Mouse (Mus musculus): ENCODE data around the gene Anks1b. TPM values are rescaled to one million over a fixed set of nuclear protein-coding genes. Genes with fewer than 3 reads are reported as not detected.

Anks1b gene
- polyA plus RNA-seq, 1 experiment from 2014 or later, result 0.71 TPM

- no peaks in the 10 kb centered on the region for H3K4me1 ChIP-seq (ENCODE audit: control insufficient read depth, insufficient read depth, low read length)
- no peak overlapping the region for H3K4me3 ChIP-seq (ENCODE audit: low read length)
- no peak for ATAC-seq
- H3K9me3 ChIP-seq (ENCODE audit: control insufficient read depth, low read length), result no peaks in the 10 kb centered on the region
- no peaks in the 10 kb centered on the region for H3K27me3 ChIP-seq (replicated peaks; ENCODE audit: control insufficient read depth, insufficient read depth, low read length)
- 72% methylated on average over 1 of the region's 1 CpGs for WGBS
- no peak overlapping the region for H3K9ac ChIP-seq (ENCODE audit: low read depth, low read length)
- no peak overlapping the region for H3K4me2 ChIP-seq (ENCODE audit: low read depth, low read length)
- no peaks in the 10 kb centered on the region for H3K36me3 ChIP-seq (ENCODE audit: control insufficient read depth, insufficient read depth, low read length)
- no peak overlapping the region for H3K27ac ChIP-seq (ENCODE audit: low read length)
These were observed 413.3 kb downstream of the Anks1b start for GRCm38 (mm10) chr10:90286589-90286988.

DNA sequence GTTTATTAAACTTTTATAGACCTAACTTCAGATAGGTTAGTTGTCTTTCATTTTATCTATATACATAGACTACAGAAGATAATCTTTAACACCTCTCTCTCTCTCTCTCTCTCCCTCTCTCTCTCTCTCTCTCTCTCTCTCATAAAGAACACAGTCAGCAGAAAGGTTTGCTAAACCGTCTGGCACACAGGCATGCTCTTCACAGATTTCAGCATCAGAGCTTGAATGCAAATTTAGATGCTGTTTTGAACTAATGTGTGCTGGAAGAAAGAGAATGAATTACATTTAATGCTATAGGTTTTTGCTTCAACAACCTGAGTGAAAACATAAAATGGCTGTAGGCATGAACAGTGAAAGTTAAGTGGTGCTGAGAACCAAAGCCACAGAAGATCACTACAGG, 429.9 kb downstream of the Anks1b start:
- no peak overlapping the region for H3K4me3 ChIP-seq (ENCODE audit: low read length)
- no peak for ATAC-seq
- H3K36me3 ChIP-seq (ENCODE audit: control insufficient read depth, insufficient read depth, low read length), result no peaks in the 10 kb centered on the region
- H3K27ac ChIP-seq (ENCODE audit: low read length), result no peak overlapping the region
- H3K4me2 ChIP-seq (ENCODE audit: low read depth, low read length), result no peak overlapping the region
- H3K4me1 ChIP-seq (ENCODE audit: control insufficient read depth, insufficient read depth, low read length), result no peaks in the 10 kb centered on the region
- 60% methylated on average over 1 of the region's 1 CpGs for WGBS
- no peaks in the 10 kb centered on the region for H3K27me3 ChIP-seq (replicated peaks; ENCODE audit: control insufficient read depth, insufficient read depth, low read length)
- H3K9ac ChIP-seq (ENCODE audit: low read depth, low read length), result no peak overlapping the region
- H3K9me3 ChIP-seq (ENCODE audit: control insufficient read depth, low read length), result no peaks in the 10 kb centered on the region

DNA sequence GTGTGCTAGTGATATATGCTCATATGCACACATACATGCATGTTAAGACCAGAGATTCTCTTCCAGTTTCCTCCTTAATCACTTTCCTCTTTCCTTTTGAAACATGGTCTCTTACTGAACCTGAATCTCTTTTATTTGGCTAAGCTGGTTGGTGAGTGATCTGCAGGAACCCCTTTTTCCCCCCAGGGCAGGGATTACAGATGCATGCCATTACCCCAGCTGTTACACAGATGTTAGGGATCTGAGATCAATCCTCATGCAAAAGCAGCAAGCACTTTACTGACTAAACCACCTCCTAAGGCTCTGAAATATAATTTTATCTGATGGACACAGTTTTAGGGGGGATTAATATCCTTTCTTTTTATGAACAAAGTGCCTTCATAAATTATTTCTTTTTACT, 432.8 kb downstream of the Anks1b start:
- no peak overlapping the region for H3K4me3 ChIP-seq (ENCODE audit: low read length)
- no peak for ATAC-seq

DNA sequence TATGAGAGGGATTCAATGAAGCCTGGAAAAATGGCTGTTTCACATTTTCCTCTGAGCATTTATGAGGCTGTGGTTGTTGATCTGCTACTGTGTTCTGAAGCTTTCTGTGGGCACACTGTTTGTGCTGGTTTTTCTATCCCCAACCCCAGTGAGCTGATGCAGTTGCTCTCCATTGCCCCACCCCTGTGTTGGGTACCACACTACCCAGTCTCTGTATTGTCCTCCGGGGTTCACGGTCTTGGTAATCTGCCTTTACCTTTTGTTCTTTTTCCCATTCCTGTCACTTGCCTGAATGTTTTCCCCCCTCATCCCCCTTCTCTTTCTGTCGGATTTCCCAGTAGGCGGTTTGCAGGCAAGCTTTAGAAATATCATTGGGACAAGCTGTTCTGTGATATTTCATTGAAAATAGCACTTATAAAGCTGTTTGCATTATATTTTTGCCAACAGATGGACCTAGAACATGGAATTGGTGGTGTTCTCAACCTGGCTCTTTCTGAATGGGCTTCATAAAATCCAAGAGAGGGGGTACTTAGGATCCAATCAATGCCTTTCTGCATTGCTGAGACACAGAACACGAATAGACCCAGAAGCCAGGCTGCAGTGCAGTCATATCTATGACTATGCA, 434.7 kb downstream of the Anks1b start:
- 69% methylated on average over 5 of the region's 5 CpGs for WGBS
- H3K4me3 ChIP-seq (ENCODE audit: low read length), result no peak overlapping the region
- no peak overlapping the region for H3K9ac ChIP-seq (ENCODE audit: low read depth, low read length)
- H3K27ac ChIP-seq (ENCODE audit: low read length), result no peak overlapping the region
- no peaks in the 10 kb centered on the region for H3K27me3 ChIP-seq (replicated peaks; ENCODE audit: control insufficient read depth, insufficient read depth, low read length)
- ATAC-seq, result no peak
- H3K4me1 ChIP-seq (ENCODE audit: control insufficient read depth, insufficient read depth, low read length), result no peaks in the 10 kb centered on the region
- H3K36me3 ChIP-seq (ENCODE audit: control insufficient read depth, insufficient read depth, low read length), result no peaks in the 10 kb centered on the region
- no peak overlapping the region for H3K4me2 ChIP-seq (ENCODE audit: low read depth, low read length)
- no peaks in the 10 kb centered on the region for H3K9me3 ChIP-seq (ENCODE audit: control insufficient read depth, low read length)

More for the DNA sequence above, 432.8 kb downstream of the Anks1b start:
- Histone ChIP-seq H3K36me3 (ENCODE audit: control insufficient read depth, insufficient read depth, low read length) (no peaks in the 10 kb centered on the region), H3K9ac (ENCODE audit: low read depth, low read length) (no peak overlapping the region), H3K4me1 (ENCODE audit: control insufficient read depth, insufficient read depth, low read length) (no peaks in the 10 kb centered on the region), H3K4me2 (ENCODE audit: low read depth, low read length) (no peak overlapping the region), H3K9me3 (ENCODE audit: control insufficient read depth, low read length) (no peaks in the 10 kb centered on the region), H3K27me3 (replicated peaks; ENCODE audit: control insufficient read depth, insufficient read depth, low read length) (no peaks in the 10 kb centered on the region), H3K27ac (ENCODE audit: low read length) (no peak overlapping the region)

DNA sequence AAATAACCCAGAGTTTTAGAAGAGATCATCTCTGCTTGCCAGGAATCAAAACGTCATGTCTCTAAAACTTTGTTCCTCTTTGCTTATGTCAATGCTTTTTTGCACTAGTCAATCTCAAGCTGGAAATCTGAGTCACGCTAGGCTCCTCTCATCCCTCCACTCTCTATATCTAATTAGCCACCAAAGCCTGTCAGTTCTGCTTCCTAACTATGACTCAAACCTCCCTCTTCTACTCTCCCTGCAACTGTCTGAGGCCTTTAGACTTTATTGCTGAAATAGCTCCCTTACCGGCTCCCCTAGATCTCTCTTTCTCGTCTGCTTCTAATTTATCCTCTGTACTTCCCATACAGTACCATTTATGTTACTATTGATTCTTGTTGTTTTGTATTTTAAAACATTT, 456.5 kb downstream of the Anks1b start:
- ATAC-seq, result no peak
- H3K27me3 ChIP-seq (replicated peaks; ENCODE audit: control insufficient read depth, insufficient read depth, low read length), result no peaks in the 10 kb centered on the region
- no peaks in the 10 kb centered on the region for H3K36me3 ChIP-seq (ENCODE audit: control insufficient read depth, insufficient read depth, low read length)
- no peak overlapping the region for H3K4me3 ChIP-seq (ENCODE audit: low read length)
- H3K4me1 ChIP-seq (ENCODE audit: control insufficient read depth, insufficient read depth, low read length), result no peaks in the 10 kb centered on the region
- H3K4me2 ChIP-seq (ENCODE audit: low read depth, low read length), result no peak overlapping the region
- H3K9me3 ChIP-seq (ENCODE audit: control insufficient read depth, low read length), result no peaks in the 10 kb centered on the region
- no peak overlapping the region for H3K27ac ChIP-seq (ENCODE audit: low read length)
- 92% methylated on average over 4 of the region's 4 CpGs for WGBS
- H3K9ac ChIP-seq (ENCODE audit: low read depth, low read length), result no peak overlapping the region

GRCm38 (mm10) chr10:90345394-90345793, 472.1 kb downstream of the Anks1b start:
- Histone ChIP-seq H3K9me3 (ENCODE audit: control insufficient read depth, low read length) (no peaks in the 10 kb centered on the region), H3K27me3 (replicated peaks; ENCODE audit: control insufficient read depth, insufficient read depth, low read length) (no peaks in the 10 kb centered on the region)
- WGBS, result 58% methylated on average over 1 of the region's 1 CpGs

GRCm38 (mm10) chr10:90356258-90356657, 482.9 kb downstream of the Anks1b start:
- WGBS, result 60% methylated on average over 1 of the region's 1 CpGs
- Histone ChIP-seq H3K27me3 (replicated peaks; ENCODE audit: control insufficient read depth, insufficient read depth, low read length) (no peaks in the 10 kb centered on the region), H3K9ac (ENCODE audit: low read depth, low read length) (no peak overlapping the region), H3K4me2 (ENCODE audit: low read depth, low read length) (no peak overlapping the region), H3K27ac (ENCODE audit: low read length) (no peak overlapping the region), H3K9me3 (ENCODE audit: control insufficient read depth, low read length) (no peaks in the 10 kb centered on the region), H3K4me3 (ENCODE audit: low read length) (no peak overlapping the region), H3K4me1 (ENCODE audit: control insufficient read depth, insufficient read depth, low read length) (no peaks in the 10 kb centered on the region), H3K36me3 (ENCODE audit: control insufficient read depth, insufficient read depth, low read length) (no peaks in the 10 kb centered on the region)
- ATAC-seq, result no peak

More at GRCm38 (mm10) chr10:90345394-90345793, 472.1 kb downstream of the Anks1b start:
- Histone ChIP-seq H3K9ac (ENCODE audit: low read depth, low read length) (no peak overlapping the region), H3K4me2 (ENCODE audit: low read depth, low read length) (no peak overlapping the region), H3K27ac (ENCODE audit: low read length) (no peak overlapping the region), H3K4me3 (ENCODE audit: low read length) (no peak overlapping the region), H3K36me3 (ENCODE audit: control insufficient read depth, insufficient read depth, low read length) (no peaks in the 10 kb centered on the region), H3K4me1 (ENCODE audit: control insufficient read depth, insufficient read depth, low read length) (no peaks in the 10 kb centered on the region)
- no peak for ATAC-seq

DNA sequence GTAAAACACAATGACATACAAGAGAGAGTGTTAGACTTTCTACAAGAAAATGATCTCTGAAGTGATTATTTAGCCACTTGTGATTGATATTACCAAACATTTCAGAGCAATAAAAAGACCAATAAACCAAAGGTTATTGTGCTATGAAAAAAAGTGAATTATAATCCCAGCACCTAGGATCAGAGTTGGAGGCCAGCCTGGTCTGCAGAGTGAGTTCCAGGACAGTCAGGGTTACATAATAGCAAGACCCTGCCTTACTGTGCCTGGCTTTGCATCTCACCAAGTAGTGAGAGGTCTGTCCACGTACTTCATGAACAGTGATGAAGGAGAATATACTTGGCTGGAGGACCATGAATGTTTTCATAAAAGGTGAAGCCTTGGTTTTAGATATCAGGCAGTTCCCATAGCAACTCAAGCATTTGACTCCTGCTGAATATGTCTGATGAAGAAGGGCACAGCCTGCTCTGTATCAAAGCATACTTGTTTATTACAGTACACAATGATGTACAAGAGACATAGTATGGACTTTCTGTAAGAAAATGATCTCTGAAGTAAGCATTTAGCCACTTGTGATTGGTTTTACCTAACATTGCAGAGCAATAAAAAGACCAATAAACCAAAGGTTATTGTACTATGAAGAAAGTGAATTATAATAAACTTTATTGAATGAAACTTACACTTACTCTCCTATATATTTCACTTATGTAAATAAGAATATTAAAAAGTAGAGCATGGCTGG, 484.0 kb downstream of the Anks1b start:
- no peaks in the 10 kb centered on the region for H3K9me3 ChIP-seq (ENCODE audit: control insufficient read depth, low read length)
- H3K27ac ChIP-seq (ENCODE audit: low read length), result no peak overlapping the region
- H3K9ac ChIP-seq (ENCODE audit: low read depth, low read length), result no peak overlapping the region
- H3K4me1 ChIP-seq (ENCODE audit: control insufficient read depth, insufficient read depth, low read length), result no peaks in the 10 kb centered on the region
- peak; percentile 62 for ATAC-seq
- no peak overlapping the region for H3K4me3 ChIP-seq (ENCODE audit: low read length)
- H3K27me3 ChIP-seq (replicated peaks; ENCODE audit: control insufficient read depth, insufficient read depth, low read length), result no peaks in the 10 kb centered on the region
- no peaks in the 10 kb centered on the region for H3K36me3 ChIP-seq (ENCODE audit: control insufficient read depth, insufficient read depth, low read length)
- WGBS, result 49% methylated on average over 1 of the region's 1 CpGs
- no peak overlapping the region for H3K4me2 ChIP-seq (ENCODE audit: low read depth, low read length)

DNA sequence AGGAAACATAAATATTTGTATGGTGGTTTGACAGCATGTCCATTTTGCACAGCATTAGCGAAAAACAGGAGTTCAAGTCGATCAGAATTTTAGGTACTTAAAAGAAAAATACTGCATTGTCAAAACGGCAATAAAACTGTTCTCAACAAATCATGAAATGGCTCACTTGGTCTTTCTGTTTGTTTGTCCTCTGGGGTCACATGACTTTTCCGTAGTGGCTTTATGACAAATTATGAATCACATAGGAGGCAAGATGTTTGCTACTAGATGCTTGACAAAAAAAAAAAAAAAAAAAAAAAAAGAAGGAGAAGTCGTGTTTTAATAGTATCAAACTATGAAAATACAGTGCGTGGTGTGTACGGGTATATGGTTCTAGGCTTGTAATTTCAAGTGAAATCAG, 495.7 kb downstream of the Anks1b start:
- WGBS, result 79% methylated on average over 7 of the region's 7 CpGs
- Histone ChIP-seq H3K27me3 (replicated peaks; ENCODE audit: control insufficient read depth, insufficient read depth, low read length) (no peaks in the 10 kb centered on the region), H3K9ac (ENCODE audit: low read depth, low read length) (no peak overlapping the region), H3K4me3 (ENCODE audit: low read length) (no peak overlapping the region), H3K4me1 (ENCODE audit: control insufficient read depth, insufficient read depth, low read length) (no peaks in the 10 kb centered on the region), H3K4me2 (ENCODE audit: low read depth, low read length) (no peak overlapping the region), H3K9me3 (ENCODE audit: control insufficient read depth, low read length) (no peaks in the 10 kb centered on the region), H3K27ac (ENCODE audit: low read length) (no peak overlapping the region), H3K36me3 (ENCODE audit: control insufficient read depth, insufficient read depth, low read length) (no peaks in the 10 kb centered on the region)
- no peak for ATAC-seq
